Mouse (Mus musculus) olfactory bulb, adult 2 months (tissue): ENCODE results near the gene Abcg4.

Experiments
- CTCF ChIP-seq: fragments of 200-500 bp; IDR thresholded peaks from 2 replicates; pipeline ENCODE4 v1.5.1; 2012; ENCODE audit warnings: low read depth, mild to moderate bottlenecking, low read length, moderate library complexity; ENCODE audit not compliant: insufficient read depth
- POLR2A ChIP-seq: fragments of 200-500 bp; IDR thresholded peaks from 2 replicates; pipeline ENCODE4 v1.6.1; 2012; ENCODE audit warnings: mild to moderate bottlenecking, low read depth, low read length, moderate library complexity; ENCODE audit not compliant: insufficient read depth

DNA sequence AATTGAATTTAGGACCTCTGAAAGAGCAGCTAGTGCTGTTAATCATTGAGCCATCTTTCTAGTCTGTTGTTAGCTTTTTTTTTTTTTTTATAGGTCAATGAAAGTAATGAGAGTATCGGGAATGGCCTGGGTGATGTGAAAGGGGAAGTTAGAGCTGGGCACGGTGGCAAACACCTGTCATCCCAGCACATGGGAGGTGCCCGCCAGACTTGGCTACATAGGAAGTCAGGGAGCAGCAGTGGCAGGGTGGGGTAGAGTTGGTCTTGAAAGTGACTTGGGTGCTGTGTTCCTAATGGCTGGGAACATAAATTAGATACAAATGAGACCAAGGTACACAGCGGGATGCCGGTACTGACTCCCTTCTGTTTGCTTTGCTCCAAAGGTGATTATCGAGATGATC, 42.3 kb upstream of the Abcg4 start:
- TF ChIP-seq CTCF (no peak), POLR2A (no peak)
